Mouse (Mus musculus): Measurements from ENCODE around the gene Necab3. TPM values are rescaled to one million over a fixed set of nuclear protein-coding genes. Genes with fewer than 3 reads are reported as not detected.

The Necab3 gene
- polyA plus RNA-seq, 1 experiment from 2014 or later, result 18.2 TPM

GRCm38 (mm10) chr2:154586405-154586804, 27.7 kb upstream of the Necab3 start:
- no peak overlapping the region for H3K9ac ChIP-seq
- H3K4me1 ChIP-seq, result peaks cover 15% of the 10 kb centered on the region
- no peak for ATAC-seq (ENCODE audit: low FRiP score, low read depth)
- H3K27me3 ChIP-seq (replicated peaks), result 0 out of 2 replicates have a peak, but pooled peaks cover 3% of the 10 kb centered on the region
- no peak overlapping the region for H3K4me3 ChIP-seq
- WGBS, result 73% methylated on average over 5 of the region's 5 CpGs
- H3K9me3 ChIP-seq, result no peaks in the 10 kb centered on the region
- no peak overlapping the region for H3K4me2 ChIP-seq (replicated peaks)
- no peak overlapping the region for H3K27ac ChIP-seq
- H3K36me3 ChIP-seq, result 0 out of 2 replicates have a peak, but pooled peaks cover 6% of the 10 kb centered on the region

DNA sequence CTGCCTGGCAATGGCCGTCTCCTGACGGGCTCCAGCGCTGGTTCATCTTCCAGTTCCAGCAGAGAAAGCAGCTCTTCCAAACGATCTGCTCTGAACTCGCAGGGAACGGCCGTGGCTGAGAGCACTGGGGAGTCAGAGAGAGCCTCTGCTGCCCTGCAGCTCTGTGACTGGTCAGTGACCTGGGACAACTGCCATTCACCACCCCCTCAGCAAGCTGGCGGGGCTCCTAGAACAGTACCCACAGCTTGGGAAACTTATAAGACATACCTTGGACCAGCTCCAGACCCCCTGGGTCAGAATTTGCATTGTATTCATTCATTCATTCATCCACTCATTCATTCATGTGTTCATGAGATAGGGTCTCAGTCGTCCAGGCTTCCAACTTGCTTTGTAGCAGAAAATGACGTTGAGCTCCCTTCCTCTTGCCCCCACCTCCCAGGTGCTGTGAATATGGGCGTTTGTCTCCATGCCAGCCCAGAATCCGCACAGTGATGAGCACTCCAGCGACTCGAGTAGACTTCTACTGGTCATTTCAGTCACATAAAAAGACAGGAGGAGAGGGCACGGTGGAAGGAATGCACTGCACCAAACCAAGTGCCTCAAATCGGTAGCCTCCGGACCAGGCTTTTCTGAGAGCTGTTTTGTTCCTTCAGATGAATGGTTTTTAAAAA, 26.4 kb upstream of the Necab3 start:
- no peak overlapping the region for H3K4me3 ChIP-seq
- 67% methylated on average over 17 of the region's 17 CpGs for WGBS
- H3K4me1 ChIP-seq, result peaks cover 15% of the 10 kb centered on the region
- H3K27me3 ChIP-seq (replicated peaks), result 0 out of 2 replicates have a peak, but pooled peaks cover 3% of the 10 kb centered on the region
- no peaks in the 10 kb centered on the region for H3K9me3 ChIP-seq
- no peak overlapping the region for H3K27ac ChIP-seq
- no peak overlapping the region for H3K4me2 ChIP-seq (replicated peaks)
- no peak for ATAC-seq (ENCODE audit: low FRiP score, low read depth)
- 0 out of 2 replicates have a peak, but pooled peaks cover 6% of the 10 kb centered on the region for H3K36me3 ChIP-seq
- H3K9ac ChIP-seq, result no peak overlapping the region

DNA sequence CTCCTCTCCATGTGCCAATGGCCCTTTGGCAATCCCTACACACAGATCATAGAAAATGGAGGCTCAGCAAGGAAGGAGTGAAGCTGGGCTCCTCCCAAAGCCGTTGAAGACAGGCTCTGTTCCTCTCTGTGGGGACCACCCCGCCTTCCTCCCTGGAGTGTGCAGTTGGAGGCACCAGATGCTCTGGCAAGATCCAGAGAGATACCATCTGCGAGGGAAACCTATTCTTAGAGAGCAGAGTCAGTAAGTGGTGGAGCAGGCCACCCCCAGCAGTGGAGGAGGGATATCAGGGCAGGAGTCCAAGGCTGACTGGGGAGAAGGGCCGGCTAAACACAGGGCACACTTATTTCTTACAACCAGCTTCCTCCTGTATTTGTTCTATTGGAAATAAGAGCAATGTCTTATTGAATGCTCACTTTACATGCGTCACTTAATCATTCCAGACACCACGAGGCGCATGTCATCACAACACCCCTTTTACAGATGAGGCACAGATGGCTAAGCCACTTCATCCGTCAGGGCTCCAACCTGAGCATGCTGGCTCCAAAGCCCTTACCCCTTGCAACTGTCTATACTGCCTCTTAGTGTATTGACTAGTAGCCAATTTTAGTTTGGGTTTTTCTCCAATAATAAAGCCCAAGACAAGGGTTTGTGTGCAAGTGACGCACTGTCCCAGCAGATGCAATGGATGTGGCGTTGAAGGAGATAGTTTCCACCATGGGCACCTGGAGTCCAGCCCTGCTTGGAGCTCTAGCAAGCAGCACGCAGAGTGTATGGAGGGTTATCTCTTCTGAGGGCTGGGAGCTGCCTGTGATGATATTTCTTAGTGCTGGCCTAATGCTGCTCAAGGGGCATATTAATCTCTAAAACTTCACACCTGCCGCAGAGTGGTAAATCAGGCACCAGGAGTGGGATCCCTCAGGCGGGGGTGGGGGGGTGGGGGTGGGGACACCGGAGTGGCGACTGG, 25.5 kb upstream of the Necab3 start:
- H3K27ac ChIP-seq, result peak overlapping the region; percentile 27; the same call in 1 of the 2 replicates
- WGBS, result 55% methylated on average over 15 of the region's 15 CpGs
- ATAC-seq (ENCODE audit: low FRiP score, low read depth), result 0 out of 2 replicates have a peak, but pooled peaks have one; percentile 42
- no peak overlapping the region for H3K9ac ChIP-seq
- no peak overlapping the region for H3K4me2 ChIP-seq (replicated peaks)
- no peaks in the 10 kb centered on the region for H3K9me3 ChIP-seq
- no peak overlapping the region for H3K4me3 ChIP-seq
- H3K27me3 ChIP-seq (replicated peaks), result 0 out of 2 replicates have a peak, but pooled peaks cover 3% of the 10 kb centered on the region
- 0 out of 2 replicates have a peak, but pooled peaks cover 6% of the 10 kb centered on the region for H3K36me3 ChIP-seq
- peaks cover 15% of the 10 kb centered on the region for H3K4me1 ChIP-seq

GRCm38 (mm10) chr2:154581421-154581820, 22.7 kb upstream of the Necab3 start:
- H3K9ac ChIP-seq, result no peak overlapping the region
- no peaks in the 10 kb centered on the region for H3K9me3 ChIP-seq
- H3K4me1 ChIP-seq, result peaks cover 30% of the 10 kb centered on the region
- H3K4me2 ChIP-seq (replicated peaks), result no peak overlapping the region
- no peak overlapping the region for H3K27ac ChIP-seq
- WGBS, result 93% methylated on average over 1 of the region's 1 CpGs
- no peaks in the 10 kb centered on the region for H3K36me3 ChIP-seq
- ATAC-seq (ENCODE audit: low FRiP score, low read depth), result no peak
- H3K27me3 ChIP-seq (replicated peaks), result 0 out of 2 replicates have a peak, but pooled peaks cover 3% of the 10 kb centered on the region
- H3K4me3 ChIP-seq, result no peak overlapping the region

DNA sequence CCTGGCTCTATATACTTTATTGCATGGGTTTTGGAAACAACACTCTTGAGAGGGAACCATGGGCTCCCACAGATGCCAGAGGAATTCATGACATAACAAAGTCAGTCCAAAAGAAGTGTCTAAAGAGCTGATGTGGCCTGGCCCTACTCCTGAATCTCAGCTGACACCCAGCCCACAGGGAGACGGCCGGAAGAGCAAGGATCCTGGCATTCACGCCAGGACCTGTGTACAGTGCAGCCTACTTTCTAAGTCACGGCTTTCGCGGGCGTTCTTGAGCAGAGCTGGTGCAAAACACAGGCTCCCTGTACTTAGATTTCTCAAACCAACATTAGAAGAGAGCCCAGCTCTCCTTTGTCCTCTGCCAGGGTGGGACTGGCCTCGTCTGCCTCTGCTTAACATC, 21.9 kb upstream of the Necab3 start:
- Histone ChIP-seq H3K9me3 (no peaks in the 10 kb centered on the region), H3K27me3 (replicated peaks) (0 out of 2 replicates have a peak, but pooled peaks cover 3% of the 10 kb centered on the region), H3K9ac (no peak overlapping the region), H3K27ac (no peak overlapping the region), H3K4me1 (peaks cover 33% of the 10 kb centered on the region), H3K36me3 (no peaks in the 10 kb centered on the region), H3K4me2 (replicated peaks) (no peak overlapping the region), H3K4me3 (no peak overlapping the region)
- WGBS, result 87% methylated on average over 8 of the region's 8 CpGs
- ATAC-seq (ENCODE audit: low FRiP score, low read depth), result no peak

DNA sequence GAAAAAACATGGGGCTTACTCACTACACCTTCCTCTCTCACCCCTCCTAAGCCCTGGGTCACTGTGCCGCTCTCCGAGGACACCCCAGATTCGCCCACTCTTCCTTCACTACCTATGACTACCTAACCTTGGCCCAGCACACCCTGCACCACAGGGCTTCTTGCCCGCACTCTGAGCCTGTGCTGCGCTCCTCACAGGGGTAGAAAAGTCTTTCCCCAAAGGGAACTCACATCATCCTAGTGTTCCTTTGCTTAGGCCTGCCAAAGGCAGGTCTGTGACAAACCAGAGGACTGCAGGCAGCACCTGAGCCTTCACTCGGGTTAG, 19.0 kb upstream of the Necab3 start:
- ATAC-seq (ENCODE audit: low FRiP score, low read depth), result peak; percentile 43; the same call in 1 of the 2 replicates
- peak overlapping the region; percentile 75 for H3K27ac ChIP-seq
- H3K9me3 ChIP-seq, result no peaks in the 10 kb centered on the region
- no peak overlapping the region for H3K4me2 ChIP-seq (replicated peaks)
- H3K9ac ChIP-seq, result no peak overlapping the region
- H3K4me3 ChIP-seq, result no peak overlapping the region
- peaks cover 18% of the 10 kb centered on the region for H3K4me1 ChIP-seq
- H3K36me3 ChIP-seq, result no peaks in the 10 kb centered on the region
- WGBS, result 50% methylated on average over 6 of the region's 6 CpGs
- 0 out of 2 replicates have a peak, but pooled peaks cover 2% of the 10 kb centered on the region for H3K27me3 ChIP-seq (replicated peaks)

DNA sequence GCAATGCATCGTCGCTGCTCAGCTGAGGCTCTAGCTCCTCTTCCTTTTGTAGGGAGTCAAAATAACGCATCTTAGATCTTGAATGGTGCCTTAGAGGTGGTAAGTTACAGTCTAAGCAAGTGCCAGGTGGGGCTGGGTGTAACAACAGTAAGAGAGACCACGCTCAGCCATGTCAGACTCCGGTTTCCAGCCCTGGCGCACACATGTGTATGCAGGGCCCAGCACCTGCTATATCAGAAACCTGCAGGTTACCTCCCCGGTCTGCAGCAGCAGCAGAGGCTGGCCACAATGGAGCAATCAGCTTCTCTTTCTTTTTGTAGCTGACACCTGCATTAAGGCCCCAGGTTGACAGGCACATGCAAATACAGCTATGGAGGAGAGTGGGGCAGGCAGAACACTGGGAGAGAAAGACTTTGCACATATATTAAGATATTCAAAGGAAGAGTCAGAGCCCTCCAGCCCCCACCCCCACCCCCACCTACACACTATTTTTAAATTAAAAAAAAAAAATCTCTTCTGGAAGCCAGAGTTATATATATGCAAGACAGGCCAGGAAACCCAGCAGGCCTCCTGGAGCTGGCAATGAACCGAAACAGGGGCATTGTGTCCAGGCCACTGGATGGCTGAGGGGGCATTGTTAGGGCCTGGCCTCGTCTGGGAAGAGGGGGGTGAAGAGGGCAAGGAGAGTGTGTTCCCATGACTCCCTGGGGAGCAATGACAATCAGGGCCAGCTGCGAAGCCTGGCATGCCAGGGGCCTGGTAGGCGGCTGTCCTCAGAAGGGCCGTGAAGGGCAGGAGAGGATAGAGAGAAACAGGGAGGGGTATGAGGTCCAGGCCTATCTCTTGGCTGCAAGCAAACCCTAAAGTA, 18.4 kb upstream of the Necab3 start:
- Histone ChIP-seq H3K4me1 (peaks cover 18% of the 10 kb centered on the region), H3K9ac (no peak overlapping the region; the same call in 1 of the 2 replicates), H3K27ac (peak overlapping the region; percentile 75), H3K4me3 (no peak overlapping the region), H3K27me3 (replicated peaks) (no peaks in the 10 kb centered on the region), H3K36me3 (no peaks in the 10 kb centered on the region), H3K9me3 (no peaks in the 10 kb centered on the region), H3K4me2 (replicated peaks) (0 out of 2 replicates have a peak overlapping the region, but pooled peaks have one; percentile 3)
- WGBS, result 20% methylated on average over 12 of the region's 12 CpGs
- ATAC-seq (ENCODE audit: low FRiP score, low read depth), result peak; percentile 87

DNA sequence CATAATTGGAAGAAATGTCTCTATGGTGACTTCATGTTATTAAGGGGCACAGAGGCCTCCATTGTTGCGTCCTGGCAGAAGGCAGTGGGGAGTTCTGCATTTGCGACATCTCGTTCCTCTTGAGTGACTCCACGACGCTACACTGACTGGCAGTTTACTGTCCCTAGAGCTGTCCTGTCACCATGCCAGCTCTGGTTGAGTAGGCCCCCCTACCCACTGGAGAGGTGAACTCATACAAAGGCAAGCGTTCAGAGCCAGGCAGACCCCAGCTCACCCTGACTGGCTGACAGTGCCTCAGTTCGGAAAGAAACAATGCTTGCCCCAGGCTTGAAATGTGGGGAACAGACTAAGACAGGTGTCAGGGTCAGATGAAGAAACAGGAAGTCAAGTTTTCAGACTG, 15.6 kb upstream of the Necab3 start:
- H3K4me2 ChIP-seq (replicated peaks), result no peak overlapping the region
- H3K27ac ChIP-seq, result no peak overlapping the region
- H3K9ac ChIP-seq, result no peak overlapping the region
- H3K4me3 ChIP-seq, result no peak overlapping the region
- peaks cover 28% of the 10 kb centered on the region for H3K4me1 ChIP-seq
- H3K36me3 ChIP-seq, result no peaks in the 10 kb centered on the region
- no peaks in the 10 kb centered on the region for H3K27me3 ChIP-seq (replicated peaks)
- no peaks in the 10 kb centered on the region for H3K9me3 ChIP-seq
- WGBS, result 37% methylated on average over 7 of the region's 7 CpGs
- ATAC-seq (ENCODE audit: low FRiP score, low read depth), result no peak

GRCm38 (mm10) chr2:154572996-154573395, 14.3 kb upstream of the Necab3 start:
- H3K4me1 ChIP-seq, result peaks cover 41% of the 10 kb centered on the region
- H3K27ac ChIP-seq, result no peak overlapping the region
- ATAC-seq (ENCODE audit: low FRiP score, low read depth), result no peak
- WGBS, result 87% methylated on average over 3 of the region's 3 CpGs
- H3K4me2 ChIP-seq (replicated peaks), result no peak overlapping the region
- H3K9me3 ChIP-seq, result no peaks in the 10 kb centered on the region
- no peaks in the 10 kb centered on the region for H3K27me3 ChIP-seq (replicated peaks)
- H3K4me3 ChIP-seq, result no peak overlapping the region
- H3K9ac ChIP-seq, result no peak overlapping the region
- H3K36me3 ChIP-seq, result no peaks in the 10 kb centered on the region

- Histone ChIP-seq H3K9me3 (no peaks in the 10 kb centered on the region), H3K9ac (no peak overlapping the region), H3K4me1 (peaks cover 39% of the 10 kb centered on the region), H3K27me3 (replicated peaks) (no peaks in the 10 kb centered on the region), H3K27ac (no peak overlapping the region), H3K4me3 (no peak overlapping the region), H3K36me3 (no peaks in the 10 kb centered on the region), H3K4me2 (replicated peaks) (no peak overlapping the region)
- 71% methylated on average over 8 of the region's 8 CpGs for WGBS
- no peak for ATAC-seq (ENCODE audit: low FRiP score, low read depth)
Observed at GRCm38 (mm10) chr2:154571976-154572375, 13.3 kb upstream of the Necab3 start.

GRCm38 (mm10) chr2:154571266-154571665, 12.6 kb upstream of the Necab3 start:
- no peak overlapping the region for H3K27ac ChIP-seq
- no peak overlapping the region for H3K4me2 ChIP-seq (replicated peaks)
- 79% methylated on average over 4 of the region's 4 CpGs for WGBS
- no peak for ATAC-seq (ENCODE audit: low FRiP score, low read depth)
- H3K9ac ChIP-seq, result no peak overlapping the region
- no peaks in the 10 kb centered on the region for H3K36me3 ChIP-seq
- no peaks in the 10 kb centered on the region for H3K9me3 ChIP-seq
- no peak overlapping the region for H3K4me3 ChIP-seq
- H3K4me1 ChIP-seq, result peaks cover 39% of the 10 kb centered on the region
- H3K27me3 ChIP-seq (replicated peaks), result no peaks in the 10 kb centered on the region
